Mouse (Mus musculus) olfactory bulb, adult 2 months (tissue): Measurements from ENCODE around the gene Art1.

ENCODE experiments used
- CTCF ChIP-seq: fragments of 200-500 bp; IDR thresholded peaks from 2 replicates; pipeline ENCODE4 v1.5.1; 2012; ENCODE audit warnings: low read depth, mild to moderate bottlenecking, low read length, moderate library complexity; ENCODE audit not compliant: insufficient read depth
- POLR2A ChIP-seq: fragments of 200-500 bp; IDR thresholded peaks from 2 replicates; pipeline ENCODE4 v1.6.1; 2012; ENCODE audit warnings: mild to moderate bottlenecking, low read depth, low read length, moderate library complexity; ENCODE audit not compliant: insufficient read depth

GRCm38 (mm10) chr7:102109171-102109570 lies 7.6 kb downstream of the Art1 start, which contains the start of gene Art5:
- TF ChIP-seq POLR2A (no peak), CTCF (no peak)
